Mouse (Mus musculus) forelimb bud, embryonic 11.5 days (tissue): ENCODE results near the gene Jak1.

Experiments
- DNase-seq: peaks from one replicate; pipeline ENCODE4 v3.0.0-alpha.2; 2012; ENCODE audit warnings: low read depth, low spot score

Gene Jak1

DNA sequence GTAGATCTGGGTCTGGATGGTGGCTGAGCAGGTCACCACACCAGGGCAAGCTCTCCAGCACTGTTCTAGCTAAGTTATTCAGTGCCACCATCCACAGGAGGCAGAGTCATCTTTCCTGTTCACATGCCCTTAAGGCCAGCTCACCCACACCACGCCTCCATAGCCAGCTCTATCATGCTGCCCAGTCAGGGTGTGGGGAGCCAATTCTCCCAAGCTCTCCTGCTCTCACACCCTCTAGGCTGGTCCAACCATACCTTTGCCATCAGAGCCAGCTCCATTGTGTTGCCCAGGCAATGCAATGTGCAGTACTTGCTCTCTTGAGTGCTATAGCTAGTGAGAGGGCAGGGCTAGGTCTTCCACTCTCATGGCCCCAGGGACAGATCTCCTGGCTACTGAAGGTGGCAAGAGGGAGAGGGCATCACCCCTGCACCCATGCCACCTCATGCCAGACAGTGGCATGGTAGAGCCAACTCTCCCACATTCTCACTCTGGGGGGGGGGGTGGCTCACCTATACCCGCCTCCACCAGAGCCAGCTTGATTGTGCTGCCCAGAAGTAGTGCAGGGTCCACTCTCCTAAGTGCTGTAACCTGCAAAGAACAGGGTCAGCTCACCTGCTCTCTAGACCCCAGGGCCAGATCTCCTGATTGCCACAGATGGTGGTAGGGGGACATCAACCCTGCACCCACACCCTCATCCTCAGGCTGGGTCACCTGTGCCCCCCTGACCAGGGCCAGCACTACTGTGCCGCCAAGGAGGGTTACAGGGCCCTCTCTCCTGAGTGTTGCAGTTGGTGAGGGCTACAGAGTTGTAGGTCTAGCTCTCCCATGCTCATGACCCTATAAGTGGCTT lies 25.5 kb downstream of the Jak1 start:
- DNase-seq, result no peak

DNA sequence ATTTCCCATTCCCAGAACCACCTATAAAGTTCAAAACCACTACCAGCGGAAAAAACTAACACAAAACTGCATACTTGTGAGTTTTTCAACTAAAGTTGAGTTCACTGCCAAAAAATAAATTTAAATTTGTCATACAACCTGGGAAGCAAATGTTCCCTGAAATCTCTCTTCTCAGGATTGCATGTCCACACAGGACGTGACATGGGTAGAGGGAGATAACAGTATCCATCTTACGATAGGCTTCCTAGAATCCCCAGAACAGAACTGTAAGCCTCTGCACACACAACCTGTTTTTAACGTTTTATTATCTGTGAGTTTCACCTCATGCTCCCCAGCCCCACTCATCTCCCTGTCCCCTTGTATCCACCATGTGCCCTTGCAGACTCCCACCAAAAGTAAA lies 26.5 kb downstream of the Jak1 start:
- no peak for DNase-seq

DNA sequence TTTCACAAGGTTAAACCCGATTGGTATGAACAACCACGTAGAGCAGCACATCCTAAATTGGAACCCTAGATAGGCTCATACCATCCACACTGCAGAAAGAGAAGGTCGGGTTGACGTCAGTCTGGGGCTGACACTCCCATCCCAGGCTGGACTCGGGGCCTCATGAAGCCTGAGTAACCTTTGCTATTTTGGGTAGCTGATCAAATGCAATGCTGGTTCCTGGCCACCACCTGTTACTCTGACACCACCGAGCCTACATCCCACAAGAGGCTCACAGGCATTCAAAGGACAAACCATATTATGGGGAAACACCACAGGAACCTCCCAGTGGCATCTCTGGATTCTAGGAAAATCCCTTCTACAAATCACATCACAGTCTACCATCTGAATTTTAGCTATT lies 28.3 kb downstream of the Jak1 start:
- DNase-seq, result no peak

DNA sequence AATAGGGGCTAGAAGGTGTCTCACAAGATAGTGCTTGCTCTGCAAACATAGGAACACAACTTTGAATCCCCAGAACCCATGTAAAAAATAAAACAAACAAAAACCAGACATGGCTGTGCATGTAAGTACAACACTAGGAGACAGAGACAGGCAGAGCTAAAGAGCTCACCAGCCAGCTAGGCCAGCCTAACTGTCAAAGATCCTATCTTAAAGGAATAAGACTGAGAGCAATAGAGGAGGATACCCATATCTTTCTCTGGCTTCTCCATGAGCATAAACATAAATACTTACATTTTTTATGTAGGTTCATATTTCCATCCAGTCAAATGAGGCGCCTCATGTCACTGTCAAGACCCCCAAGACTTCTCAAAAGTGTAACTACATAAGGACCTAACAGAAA lies 29.1 kb downstream of the Jak1 start:
- DNase-seq, result no peak

DNA sequence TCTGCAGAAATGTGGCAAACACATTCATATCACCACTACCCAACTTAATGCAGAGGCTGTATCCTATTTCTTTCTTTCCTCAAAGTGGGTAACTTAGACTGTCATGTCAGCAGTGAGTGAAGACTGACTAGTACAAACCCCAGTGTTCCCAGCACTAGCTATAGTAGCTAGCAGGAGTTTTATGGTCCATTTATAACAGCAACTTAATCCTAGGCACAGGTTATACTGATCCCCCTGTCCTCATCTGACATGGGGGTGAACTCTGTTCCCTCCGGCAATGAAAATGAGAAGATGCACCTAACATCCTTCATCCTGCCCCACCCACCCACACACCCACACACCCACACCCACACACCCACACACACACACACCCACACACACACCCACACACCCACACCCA lies 30.3 kb downstream of the Jak1 start:
- DNase-seq, result no peak

DNA sequence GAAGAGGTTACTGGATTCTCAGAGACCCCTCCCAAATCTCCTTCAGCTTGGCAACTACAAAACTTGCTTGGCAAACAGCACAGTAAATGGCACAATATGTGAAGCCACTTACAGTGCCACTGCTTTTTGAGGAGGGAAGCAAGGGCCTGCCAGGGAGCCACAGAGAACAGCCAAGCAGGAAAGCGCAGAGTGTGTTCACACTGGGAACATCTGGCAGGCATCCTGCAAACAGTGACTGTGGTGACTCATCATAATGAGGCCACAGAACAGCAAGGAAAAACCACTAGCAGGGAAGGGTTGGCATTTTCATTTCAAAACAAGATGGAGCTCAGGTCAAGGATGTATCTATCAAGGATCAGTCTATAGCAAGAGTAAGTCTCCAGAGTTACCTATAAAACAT lies 30.8 kb downstream of the Jak1 start:
- peak; percentile 9 for DNase-seq

DNA sequence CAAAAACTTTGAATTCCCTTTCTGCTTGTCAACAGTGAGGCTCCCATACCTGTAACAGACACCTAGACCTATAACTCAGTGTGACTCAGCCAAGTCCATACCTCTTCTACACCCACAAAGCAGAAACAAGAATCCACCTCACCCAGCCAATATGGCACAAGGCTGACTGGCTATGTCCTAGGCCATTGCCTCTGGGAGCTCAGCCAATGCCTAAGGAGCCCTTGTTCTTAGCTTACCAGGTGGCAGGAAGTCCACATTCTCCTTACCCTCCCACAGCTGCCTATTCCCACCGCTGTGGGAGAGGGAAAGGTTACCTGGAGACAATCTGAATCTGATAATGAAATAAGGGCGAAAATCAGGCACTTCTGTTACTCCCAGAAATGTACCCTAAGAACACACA lies 34.5 kb downstream of the Jak1 start:
- DNase-seq, result no peak

DNA sequence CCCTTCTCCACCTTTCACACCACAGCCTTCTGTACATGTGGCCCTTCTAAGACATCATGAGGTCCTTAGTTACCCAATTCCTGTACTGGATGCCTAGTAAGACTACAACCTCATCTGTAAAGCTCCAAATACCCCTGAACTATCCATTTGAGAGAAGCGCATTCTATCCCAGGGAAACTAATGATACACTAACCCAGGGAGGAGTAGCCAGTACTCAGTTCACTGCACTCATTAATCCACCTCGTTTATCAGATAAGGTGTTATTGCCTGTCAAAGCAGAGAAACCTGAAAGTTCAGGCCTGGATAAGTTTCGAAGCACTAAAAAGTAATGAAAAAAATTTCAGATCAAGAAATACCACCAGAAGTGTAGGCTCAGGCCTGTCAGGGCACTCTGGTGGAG lies 37.7 kb downstream of the Jak1 start:
- DNase-seq, result no peak

DNA sequence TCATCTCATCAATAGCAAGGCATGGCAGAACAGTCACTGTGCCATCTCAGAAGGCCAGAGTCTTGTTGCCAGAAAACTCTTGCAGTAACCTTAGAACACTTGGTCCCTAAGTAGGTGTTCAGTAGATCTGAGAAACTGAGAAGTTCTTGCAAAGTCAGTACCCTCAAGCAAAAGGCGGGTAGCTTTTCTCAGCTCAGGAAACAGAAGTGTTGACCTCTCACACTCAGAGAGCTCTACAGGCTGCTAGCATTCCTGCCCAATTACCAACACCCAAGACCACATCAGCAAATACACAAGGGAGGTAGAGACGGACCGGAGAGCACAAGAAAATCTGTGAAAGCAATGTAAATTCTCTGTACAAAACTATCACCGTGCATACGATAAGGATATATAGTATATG lies 39.1 kb downstream of the Jak1 start:
- no peak for DNase-seq

DNA sequence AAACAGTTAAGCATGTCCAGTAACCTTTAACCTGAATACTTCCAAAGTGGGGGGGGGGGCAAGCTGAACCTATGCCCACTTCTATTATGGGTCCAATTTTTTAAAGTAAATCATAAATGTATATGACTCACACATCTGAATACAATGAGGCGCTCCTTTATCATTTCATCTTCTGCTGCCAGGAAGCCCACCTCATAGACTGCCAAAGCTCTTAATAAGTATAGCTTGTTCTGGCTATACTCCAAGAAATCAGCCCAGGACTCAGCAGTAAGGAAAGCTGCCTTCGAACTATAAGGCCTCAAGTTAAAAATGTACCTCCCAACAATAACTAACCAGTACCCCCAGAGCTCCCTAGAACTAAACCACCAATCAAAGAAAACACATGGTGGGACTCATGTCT lies 44.1 kb downstream of the Jak1 start:
- no peak for DNase-seq

DNA sequence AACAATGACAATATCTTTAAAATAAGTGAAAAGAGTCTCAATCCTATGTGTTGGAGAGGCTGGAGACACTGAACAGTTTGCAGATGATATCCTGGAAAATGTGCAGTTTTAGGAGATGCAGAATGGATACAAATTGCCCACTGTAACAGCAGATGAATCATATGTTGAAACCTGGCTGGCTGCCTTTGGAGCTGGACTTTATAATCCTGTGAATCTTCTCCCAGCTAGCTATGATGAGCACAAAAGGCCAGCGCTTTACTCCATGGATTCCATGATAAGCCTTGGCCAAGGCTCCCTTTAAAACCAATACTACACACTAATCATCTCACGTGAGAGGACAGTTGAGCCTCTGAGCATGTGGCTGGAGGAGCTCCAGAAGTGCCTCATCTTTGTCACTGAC lies 45.2 kb downstream of the Jak1 start:
- DNase-seq, result no peak

DNA sequence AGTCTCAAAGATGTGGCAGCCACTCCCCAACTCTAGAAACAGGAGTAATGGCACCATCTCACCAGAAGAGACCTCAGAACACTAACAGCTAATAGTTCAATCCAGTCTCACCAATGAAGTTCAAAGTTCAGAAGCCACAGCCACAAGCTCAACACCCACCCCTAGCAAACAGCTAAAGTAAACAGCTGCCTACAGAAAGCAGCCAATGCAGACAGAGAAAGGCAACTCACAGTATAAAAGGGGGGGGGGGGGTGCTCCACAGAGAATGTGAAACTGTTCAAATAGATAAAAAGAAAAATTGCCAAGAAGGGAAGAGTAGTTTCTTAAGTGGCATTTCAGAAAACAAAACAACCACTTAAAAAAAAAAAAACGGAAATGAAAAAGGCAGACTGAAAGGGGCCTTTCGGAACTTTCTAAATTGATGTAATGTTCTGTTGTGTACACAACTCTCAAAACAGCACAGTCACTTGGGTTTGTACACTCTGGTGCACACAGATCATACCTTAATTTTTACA lies 48.0 kb downstream of the Jak1 start:
- no peak for DNase-seq

DNA sequence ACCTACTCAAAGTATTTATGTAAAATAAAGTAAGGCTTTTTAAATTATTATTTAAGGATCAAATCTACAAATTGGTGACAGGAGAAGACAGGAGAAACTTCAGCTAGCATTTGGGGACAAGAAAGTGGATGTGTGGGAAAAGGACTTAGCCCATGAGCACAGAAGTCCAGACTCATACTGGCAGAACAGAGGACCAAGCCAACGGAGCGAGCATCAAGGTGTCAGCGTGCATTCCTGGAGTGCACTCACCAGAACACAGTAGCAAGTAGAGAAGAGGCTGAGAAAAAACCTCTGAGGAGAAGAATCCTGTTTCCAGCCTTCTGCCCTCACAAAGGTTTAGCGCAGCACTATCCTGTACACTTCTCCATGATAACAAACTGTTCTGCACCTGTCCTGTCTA lies 48.8 kb downstream of the Jak1 start:
- no peak for DNase-seq

DNA sequence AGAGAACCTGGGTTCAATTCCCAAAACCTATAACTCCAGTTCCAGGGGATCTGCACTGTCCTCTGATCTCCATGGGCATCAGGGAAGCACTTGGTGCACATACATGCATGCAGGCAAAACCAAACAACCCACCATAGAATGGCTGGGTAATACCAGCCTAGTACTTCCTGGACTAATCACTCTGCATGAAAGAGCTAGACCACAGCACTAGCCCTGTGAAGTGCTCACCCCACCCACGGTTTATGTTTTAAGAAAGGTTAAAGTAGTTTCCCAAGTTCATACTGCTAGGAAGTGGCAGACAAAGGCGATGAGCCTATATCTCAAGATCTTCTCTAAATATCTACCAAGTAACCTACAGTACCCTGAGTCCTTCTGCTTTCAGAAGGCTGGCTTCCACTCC lies 51.6 kb downstream of the Jak1 start:
- no peak for DNase-seq

DNA sequence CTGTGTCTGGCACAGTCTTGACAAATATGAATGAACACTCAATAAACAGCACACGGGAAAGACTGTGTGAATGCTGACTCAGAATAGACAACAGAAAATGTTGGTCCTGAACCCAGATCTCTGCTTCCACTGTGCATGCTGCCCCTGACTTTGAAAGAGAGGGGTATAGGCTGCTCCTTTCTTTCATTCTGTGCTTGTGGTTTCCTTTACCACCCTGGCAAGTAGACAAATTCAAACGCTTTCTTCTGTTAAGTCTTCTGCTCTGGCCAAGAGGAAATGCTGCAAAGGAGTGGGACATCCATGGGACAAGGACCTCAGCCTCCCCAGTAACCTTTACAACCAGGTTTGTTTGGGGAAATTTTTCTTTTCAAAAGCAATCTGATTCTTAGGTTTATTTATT lies 57.6 kb downstream of the Jak1 start:
- no peak for DNase-seq

DNA sequence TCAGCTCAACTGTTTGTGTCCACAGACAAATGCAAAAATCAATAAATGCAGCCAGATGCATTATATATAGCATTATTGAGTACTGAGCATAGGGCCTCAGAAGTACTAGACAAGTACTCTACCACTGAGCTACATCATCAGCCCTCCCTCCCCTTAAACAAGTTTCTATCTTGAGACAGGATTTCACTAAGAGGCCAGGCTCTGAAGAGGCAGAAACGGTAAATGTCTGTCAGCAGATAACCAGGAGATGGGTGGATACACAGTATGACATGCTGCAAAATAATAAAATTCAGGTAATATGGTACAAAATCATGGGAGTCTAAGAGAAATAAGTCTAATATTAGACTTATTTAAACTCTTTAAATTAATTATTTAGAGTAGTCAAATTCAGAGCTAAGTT lies 61.6 kb downstream of the Jak1 start:
- DNase-seq, result no peak

DNA sequence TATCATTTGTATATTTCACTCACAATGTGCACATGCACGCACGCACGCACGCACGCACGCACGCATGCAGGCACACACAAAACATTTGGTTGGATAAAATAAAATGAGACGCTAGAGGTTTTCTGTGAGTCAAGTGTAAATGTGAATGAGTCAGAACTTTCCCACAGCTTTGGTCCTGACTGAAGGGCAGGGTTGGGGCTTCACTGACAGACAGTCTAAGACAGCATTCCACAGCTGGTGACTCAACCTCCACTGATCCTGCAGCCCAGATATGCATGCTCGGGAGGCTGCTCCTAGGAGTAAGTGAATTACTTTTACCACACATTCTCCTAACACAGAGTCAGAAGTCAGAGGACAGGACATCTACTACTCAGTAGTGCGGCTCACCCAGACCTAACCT lies 62.5 kb downstream of the Jak1 start:
- DNase-seq, result no peak

DNA sequence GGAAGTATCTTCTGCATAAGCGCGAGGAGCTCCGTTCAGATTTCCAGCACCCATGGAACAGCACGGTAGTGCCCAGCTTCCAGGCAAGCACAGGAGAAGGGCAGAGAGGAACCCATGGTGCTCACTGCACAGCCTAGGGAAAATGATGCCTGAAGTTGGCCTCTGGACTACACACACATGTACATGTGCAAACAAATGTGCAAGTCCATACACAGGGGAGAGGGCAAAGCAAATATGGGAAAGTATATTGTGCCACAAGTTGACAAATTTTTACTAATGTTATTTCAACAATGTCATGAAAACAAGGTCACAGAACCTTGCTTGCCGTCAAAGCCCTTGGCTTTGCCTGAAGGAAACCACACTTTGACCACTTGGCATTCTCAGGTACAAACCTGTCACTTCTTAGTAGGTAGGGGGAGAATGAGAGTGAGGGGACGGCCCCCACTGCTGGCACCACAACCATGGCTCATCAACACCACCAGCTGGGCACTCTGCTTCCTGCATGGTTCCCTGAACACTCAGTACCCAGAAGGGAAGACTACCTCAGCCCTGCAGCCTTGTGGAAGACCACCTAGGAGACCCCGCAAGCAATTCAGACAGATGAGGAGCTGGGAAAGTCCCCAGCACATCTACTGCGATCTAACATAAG lies 65.5 kb downstream of the Jak1 start:
- no peak for DNase-seq

DNA sequence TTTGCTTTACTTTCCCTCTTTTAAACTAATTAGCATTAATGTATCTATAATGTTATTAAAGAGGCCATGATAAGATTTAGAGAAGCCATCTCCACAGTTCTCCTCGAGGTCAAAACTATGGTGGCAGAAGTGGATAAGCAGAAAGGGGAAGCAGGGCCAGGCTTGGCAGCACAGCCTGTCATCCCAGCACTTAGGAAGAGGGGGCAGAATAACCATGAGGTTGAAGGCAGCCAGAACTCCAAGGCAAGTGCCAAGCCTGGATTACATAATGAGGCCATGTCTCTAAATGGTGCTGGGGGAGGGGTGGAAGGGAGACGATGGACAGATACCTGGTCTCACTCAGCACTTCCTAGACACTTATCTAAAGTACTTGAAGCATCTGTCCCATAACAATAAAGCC lies 66.7 kb downstream of the Jak1 start:
- no peak for DNase-seq

DNA sequence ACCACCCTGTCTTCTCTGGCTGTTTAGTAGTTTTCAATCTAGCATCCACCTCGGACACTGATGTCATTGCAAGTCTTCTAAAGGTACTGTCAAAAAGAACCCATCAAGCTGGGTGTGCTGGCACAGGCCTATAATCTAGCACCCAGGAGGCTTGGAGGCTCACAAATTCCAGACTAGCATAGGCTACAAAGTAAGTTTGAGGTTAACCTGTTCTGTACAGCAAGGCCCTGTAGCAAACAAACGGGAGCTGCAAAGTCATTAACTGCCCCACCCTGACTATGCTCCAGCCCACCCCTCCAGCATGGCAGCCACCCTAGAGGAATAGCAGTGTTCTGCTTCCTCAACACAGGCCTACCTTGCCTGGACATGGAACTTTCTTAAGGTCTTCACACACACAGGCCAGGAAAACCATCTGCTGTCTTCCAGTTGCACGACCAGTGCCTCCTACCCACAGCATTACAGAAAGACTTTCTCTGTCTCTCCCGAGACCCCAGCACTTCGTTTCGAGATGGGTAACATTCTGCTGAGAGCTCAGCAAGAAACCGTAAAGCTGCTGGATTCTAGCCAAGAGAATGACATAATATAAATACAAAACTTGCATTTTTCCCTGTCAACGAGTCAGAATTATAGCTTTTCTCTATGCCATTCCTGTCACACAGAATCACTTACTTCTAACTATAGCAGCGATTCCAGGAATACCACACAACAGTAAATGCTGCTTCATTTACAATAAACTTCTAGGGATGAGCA lies 67.5 kb downstream of the Jak1 start:
- DNase-seq, result no peak

DNA sequence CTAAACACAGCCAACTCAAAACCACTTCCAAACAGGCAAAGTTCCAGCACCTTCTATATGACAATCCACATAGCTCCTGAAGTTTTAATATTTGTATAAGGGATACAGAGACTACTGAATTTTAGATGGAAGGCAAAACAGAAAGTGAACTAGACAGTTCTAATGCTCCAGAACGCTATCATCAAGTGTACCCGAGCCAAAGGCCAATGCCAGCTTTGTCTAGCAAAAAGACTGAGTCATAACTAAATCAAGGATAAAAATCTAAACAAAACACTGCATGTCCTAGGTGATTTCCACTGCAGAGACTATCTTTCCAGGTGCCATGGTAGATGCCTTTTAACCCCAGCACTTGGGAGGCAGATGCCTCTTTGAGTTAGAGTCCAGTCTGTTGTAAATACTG lies 68.7 kb downstream of the Jak1 start:
- DNase-seq, result no peak

DNA sequence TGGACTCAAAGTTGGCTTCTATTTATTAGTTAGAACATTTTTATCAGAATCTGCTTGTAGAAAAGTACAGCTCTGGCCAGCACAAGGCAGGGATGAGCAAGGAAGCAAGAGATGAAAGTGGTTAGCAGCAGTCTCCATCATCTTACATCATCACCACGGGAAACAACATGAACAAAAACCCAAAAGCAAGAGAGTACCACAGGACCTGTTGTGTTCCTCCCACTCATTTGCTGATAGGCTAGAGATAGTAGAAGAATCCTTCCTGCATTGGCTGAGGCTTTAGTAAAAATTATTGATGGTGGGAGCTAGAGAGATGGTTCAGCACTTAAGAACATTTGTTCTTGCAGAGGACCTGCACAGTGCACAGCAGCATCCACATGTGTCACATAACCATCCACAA lies 70.9 kb downstream of the Jak1 start:
- no peak for DNase-seq
